Mouse (Mus musculus) liver, embryonic 14.5 days (tissue): ENCODE results near the gene Lamb1.

Experiments
- CTCF ChIP-seq: IDR thresholded peaks from 2 replicates; pipeline ENCODE4 v1.5.1; 2016; ENCODE audit warnings: antibody characterized with exemption, low read depth, control low read depth
- EP300 ChIP-seq: IDR thresholded peaks from 2 replicates; pipeline ENCODE4 v1.6.1; 2016; ENCODE audit warnings: antibody characterized with exemption, low read depth

GRCm38 (mm10) chr12:31350944-31351928 is 86.2 kb downstream of the Lamb1 start, which contains the start of gene Dld:
- no peak for TF ChIP-seq CTCF
- TF ChIP-seq EP300: no peak
